Mouse (Mus musculus) liver, embryonic 11.5 days (tissue): ENCODE data around the gene Hnf1a. TPM values are rescaled to one million over a fixed set of nuclear protein-coding genes. Genes with fewer than 3 reads are reported as not detected.
"Not testable (repeated sequence)": the region's sequence is repeated elsewhere in the genome, so short reads cannot be mapped to it uniquely, and the experiment has no call there.

ENCODE experiments used
- ATAC-seq: fragments of 200-750 bp; cut with Nextera tagmentation; replicated peaks from 2 replicates; pipeline ENCODE4 v1.8.0; 2017; ENCODE audit warnings: moderate number of reproducible peaks, mild to moderate bottlenecking, moderate TSS enrichment, moderate library complexity; ENCODE audit not compliant: low FRiP score
- DNase-seq: peaks from one replicate; pipeline ENCODE4 v3.0.0-alpha.2; 2017; ENCODE audit warnings: low spot score
- H3K27ac ChIP-seq: fragments of 300-500 bp; sonication (generic); 2 replicates; pipeline ENCODE4 v1.5.1; 2014; ENCODE audit warnings: mild to moderate bottlenecking, low read depth, low read length, control low read depth
- H3K27me3 ChIP-seq: fragments of 300-500 bp; sonication (generic); replicated peaks from 2 replicates; pipeline ENCODE4 v1.6.1; 2014; ENCODE audit warnings: low read length, mixed read lengths; ENCODE audit not compliant: control insufficient read depth, insufficient read depth
- H3K36me3 ChIP-seq: fragments of 300-500 bp; sonication (generic); 2 replicates; pipeline ENCODE4 v1.6.1; 2014; ENCODE audit warnings: mild to moderate bottlenecking, low read length, moderate library complexity, mixed read lengths; ENCODE audit not compliant: control insufficient read depth, insufficient read depth
- H3K4me1 ChIP-seq: fragments of 300-500 bp; sonication (generic); replicated peaks from 2 replicates; pipeline ENCODE4 v1.6.1; 2014; ENCODE audit warnings: low read length, mixed read lengths; ENCODE audit not compliant: control insufficient read depth, insufficient read depth
- H3K4me2 ChIP-seq: fragments of 300-500 bp; sonication (generic); 2 replicates; pipeline ENCODE4 v1.6.1; 2014; ENCODE audit warnings: mild to moderate bottlenecking, control low read depth, moderate library complexity
- H3K4me3 ChIP-seq: fragments of 300-500 bp; sonication (generic); 2 replicates; pipeline ENCODE4 v1.5.1; 2014; ENCODE audit warnings: low read depth, low read length, control low read depth
- H3K9ac ChIP-seq: fragments of 300-500 bp; sonication (generic); 2 replicates; pipeline ENCODE4 v1.6.1; 2014; ENCODE audit warnings: low read depth, low read length, control low read depth
- H3K9me3 ChIP-seq: fragments of 300-500 bp; sonication (generic); 2 replicates; pipeline ENCODE4 v1.6.1; 2016; ENCODE audit warnings: low read length, inconsistent platforms, mixed read lengths; ENCODE audit not compliant: control insufficient read depth
- WGBS: fragments of 180-500 bp; shearing (Covaris S2); extraction: QIAGEN DNeasy Blood & Tissue Kit; methylation state at CpG from one replicate; pipeline ENCODE4 v1.1.7; 2014; 5-methylcytosine and 5-hydroxymethylcytosine counted together
- polyA plus RNA-seq: library from polyadenylated mRNA; unstranded; fragments of >200 nt; fragmentation: Nextera tagmentation; extraction: Ambion mirVana; gene quantifications from 2 replicates; pipeline ENCODE4 v1.2.1, GENCODE M21; 2014

Gene Hnf1a
- polyA plus RNA-seq, 1 experiment from 2014 or later: 4.1 TPM

- Histone ChIP-seq H3K36me3 (peaks cover 30% of the 10 kb centered on the region), H3K27ac (no peak overlapping the region)
- 65% methylated on average over 5 of the region's 5 CpGs for WGBS
These were observed 21.6 kb downstream of the Hnf1a start for GRCm38 (mm10) chr5:114949316-114949715.

GRCm38 (mm10) chr5:114948891-114949290, 22.0 kb downstream of the Hnf1a start:
- DNase-seq (no peak), ATAC-seq (no peak)
- no peak overlapping the region for H3K4me3 ChIP-seq
- no peaks in the 10 kb centered on the region for H3K27me3 ChIP-seq
- H3K9ac ChIP-seq: no peak overlapping the region
- 74% methylated on average over 6 of the region's 6 CpGs for WGBS
- no peaks in the 10 kb centered on the region for H3K9me3 ChIP-seq
- peaks cover 30% of the 10 kb centered on the region for H3K36me3 ChIP-seq
- H3K4me2 ChIP-seq: no peak overlapping the region
- H3K4me1 ChIP-seq: no peaks in the 10 kb centered on the region; the same call in 1 of the 2 replicates
- no peak overlapping the region for H3K27ac ChIP-seq

More at GRCm38 (mm10) chr5:114949316-114949715, 21.6 kb downstream of the Hnf1a start:
- Histone ChIP-seq H3K27me3 (no peaks in the 10 kb centered on the region), H3K9me3 (no peaks in the 10 kb centered on the region), H3K4me3 (no peak overlapping the region), H3K4me2 (no peak overlapping the region), H3K4me1 (no peaks in the 10 kb centered on the region; the same call in 1 of the 2 replicates), H3K9ac (no peak overlapping the region)
- DNase-seq (no peak), ATAC-seq (no peak)

GRCm38 (mm10) chr5:114945072-114945471, 25.8 kb downstream of the Hnf1a start:
- peaks cover 30% of the 10 kb centered on the region for H3K36me3 ChIP-seq
- DNase-seq: no peak
- no peak overlapping the region for H3K9ac ChIP-seq
- ATAC-seq: no peak
- H3K27me3 ChIP-seq: no peaks in the 10 kb centered on the region
- H3K4me3 ChIP-seq: no peak overlapping the region
- WGBS: 93% methylated on average over 10 of the region's 10 CpGs
- no peak overlapping the region for H3K4me2 ChIP-seq
- H3K9me3 ChIP-seq: no peaks in the 10 kb centered on the region
- H3K27ac ChIP-seq: no peak overlapping the region
- H3K4me1 ChIP-seq: peaks cover 7% of the 10 kb centered on the region; the same call in 1 of the 2 replicates

- 40% methylated on average over 4 of the region's 4 CpGs for WGBS
- Histone ChIP-seq H3K4me3 (peak overlapping the region; percentile 94), H3K27ac (no peak overlapping the region), H3K4me1 (peaks cover 7% of the 10 kb centered on the region; the same call in 1 of the 2 replicates), H3K9me3 (no peaks in the 10 kb centered on the region; the same call in 1 of the 2 replicates), H3K36me3 (peaks cover 15% of the 10 kb centered on the region), H3K27me3 (no peaks in the 10 kb centered on the region), H3K9ac (peak overlapping the region; percentile 84), H3K4me2 (peak overlapping the region; percentile 89)
- ATAC-seq (no peak), DNase-seq (no peak)
These were observed 28.1 kb downstream of the Hnf1a start for GRCm38 (mm10) chr5:114942766-114943130.

GRCm38 (mm10) chr5:114942074-114942765, 28.7 kb downstream of the Hnf1a start, which contains the start of gene 2210016L21Rik:
2210016L21Rik (plus strand) TSS chr5:114942158.
- Histone ChIP-seq H3K4me3 (peak within 1 kb of the TSS; percentile 94), H3K4me2 (peak within 1 kb of the TSS; percentile 89), H3K27me3 (no peaks in the 10 kb centered on the region), H3K27ac (peak within 1 kb of the TSS; percentile 88), H3K36me3 (peaks cover 12% of the 10 kb centered on the region), H3K9ac (peak within 1 kb of the TSS; percentile 84), H3K9me3 (no peaks in the 10 kb centered on the region; the same call in 1 of the 2 replicates), H3K4me1 (peaks cover 7% of the 10 kb centered on the region; the same call in 1 of the 2 replicates)
- peak; percentile 83 for DNase-seq
- 2% methylated on average over 39 of the region's 39 CpGs for WGBS
- ATAC-seq: peak; percentile 94

- H3K4me3 ChIP-seq, H3K27me3 ChIP-seq, DNase-seq, H3K27ac ChIP-seq, ATAC-seq, H3K9ac ChIP-seq, H3K9me3 ChIP-seq, H3K4me1 ChIP-seq, H3K36me3 ChIP-seq: not testable (repeated sequence)
- 47% methylated on average over 3 of the region's 3 CpGs for WGBS
- peak overlapping the region; percentile 89 for H3K4me2 ChIP-seq
These were observed 29.8 kb downstream of the Hnf1a start for GRCm38 (mm10) chr5:114941138-114941537.

GRCm38 (mm10) chr5:114935838-114936237, 35.1 kb downstream of the Hnf1a start:
- H3K4me3 ChIP-seq: no peak overlapping the region
- H3K4me1 ChIP-seq: no peaks in the 10 kb centered on the region
- no peak overlapping the region for H3K9ac ChIP-seq
- no peaks in the 10 kb centered on the region; the same call in 1 of the 2 replicates for H3K9me3 ChIP-seq
- no peaks in the 10 kb centered on the region for H3K27me3 ChIP-seq
- WGBS: 30% methylated on average over 3 of the region's 3 CpGs
- H3K4me2 ChIP-seq: no peak overlapping the region
- DNase-seq (no peak), ATAC-seq (no peak)
- H3K36me3 ChIP-seq: no peaks in the 10 kb centered on the region
- no peak overlapping the region for H3K27ac ChIP-seq

GRCm38 (mm10) chr5:114933206-114933605, 37.7 kb downstream of the Hnf1a start:
- 81% methylated on average over 8 of the region's 8 CpGs for WGBS
- Histone ChIP-seq H3K9ac (no peak overlapping the region), H3K27me3 (no peaks in the 10 kb centered on the region)

GRCm38 (mm10) chr5:114931626-114932025, 39.3 kb downstream of the Hnf1a start:
- DNase-seq (no peak), ATAC-seq (no peak)
- Histone ChIP-seq H3K9me3 (no peaks in the 10 kb centered on the region), H3K27ac (no peak overlapping the region), H3K36me3 (no peaks in the 10 kb centered on the region), H3K4me1 (no peaks in the 10 kb centered on the region), H3K4me3 (no peak overlapping the region), H3K4me2 (no peak overlapping the region), H3K27me3 (no peaks in the 10 kb centered on the region), H3K9ac (no peak overlapping the region)
- 50% methylated on average over 5 of the region's 5 CpGs for WGBS

More at GRCm38 (mm10) chr5:114933206-114933605, 37.7 kb downstream of the Hnf1a start:
- no peaks in the 10 kb centered on the region for H3K36me3 ChIP-seq
- no peaks in the 10 kb centered on the region for H3K4me1 ChIP-seq
- H3K9me3 ChIP-seq: no peaks in the 10 kb centered on the region
- ATAC-seq (no peak), DNase-seq (no peak)
- no peak overlapping the region for H3K4me2 ChIP-seq
- no peak overlapping the region for H3K4me3 ChIP-seq
- H3K27ac ChIP-seq: no peak overlapping the region
